Mouse (Mus musculus) hindbrain, postnatal 0 days (tissue): ENCODE measurements around the gene Pigb. TPM values are rescaled to one million over a fixed set of nuclear protein-coding genes. Genes with fewer than 3 reads are reported as not detected.
"Not testable (repeated sequence)": the region's sequence is repeated elsewhere in the genome, so short reads cannot be mapped to it uniquely, and the experiment has no call there.

Source experiments
- ATAC-seq: fragments of 200-750 bp; cut with Nextera tagmentation; 2 replicates; pipeline ENCODE4 v1.8.0; 2017; ENCODE audit warnings: mild to moderate bottlenecking, moderate TSS enrichment, moderate library complexity
- DNase-seq: peaks from one replicate; pipeline ENCODE4 v3.0.0-alpha.2; 2015; ENCODE audit warnings: low spot score
- H3K27ac ChIP-seq: fragments of 300-500 bp; sonication (generic); 2 replicates; pipeline ENCODE4 v1.5.1; 2014; ENCODE audit warnings: mild to moderate bottlenecking
- H3K27me3 ChIP-seq: fragments of 300-500 bp; sonication (generic); 2 replicates; pipeline ENCODE4 v1.6.1; 2014; ENCODE audit warnings: low read length, mixed read lengths; ENCODE audit not compliant: insufficient read depth
- H3K36me3 ChIP-seq: fragments of 300-500 bp; sonication (generic); 2 replicates; pipeline ENCODE4 v1.6.1; 2014; ENCODE audit warnings: low read length, mixed read lengths; ENCODE audit not compliant: insufficient read depth
- H3K4me1 ChIP-seq: fragments of 300-500 bp; sonication (generic); 2 replicates; pipeline ENCODE4 v1.6.1; 2014; ENCODE audit warnings: antibody characterized with exemption, low read length, mixed read lengths; ENCODE audit not compliant: insufficient read depth
- H3K4me2 ChIP-seq: fragments of 300-500 bp; sonication (generic); 2 replicates; pipeline ENCODE4 v1.6.1; 2014; ENCODE audit warnings: low read depth, mild to moderate bottlenecking, low read length, moderate library complexity, mixed read lengths
- H3K4me3 ChIP-seq: fragments of 300-500 bp; sonication (generic); 2 replicates; pipeline ENCODE4 v1.5.1; 2014; ENCODE audit warnings: low read length
- H3K9ac ChIP-seq: fragments of 300-500 bp; sonication (generic); replicated peaks from 2 replicates; pipeline ENCODE4 v1.6.1; 2014; ENCODE audit warnings: mild to moderate bottlenecking, low read length, moderate library complexity, mixed read lengths
- H3K9me3 ChIP-seq: fragments of 300-500 bp; sonication (generic); 2 replicates; pipeline ENCODE4 v1.6.1; 2016; ENCODE audit warnings: low read length, mixed read lengths
- CTCF ChIP-seq: IDR thresholded peaks from 2 replicates; pipeline ENCODE4 v1.5.1; 2016; ENCODE audit warnings: antibody characterized with exemption, control low read depth, low read depth
- WGBS: fragments of 180-500 bp; shearing (Covaris S2); extraction: QIAGEN DNeasy Blood & Tissue Kit; methylation state at CpG from one replicate; pipeline ENCODE4 v1.1.7; 2014; 5-methylcytosine and 5-hydroxymethylcytosine counted together
- polyA plus RNA-seq: library from polyadenylated mRNA; unstranded; fragments of >200 nt; fragmentation: Nextera tagmentation; extraction: Ambion mirVana; gene quantifications from 2 replicates; pipeline ENCODE4 v1.2.1, GENCODE M21; 2015
- total RNA-seq: library from RNA; depleted of rRNA; stranded (reverse); fragments of >200 nt; gene quantifications from 2 replicates; pipeline ENCODE4 v1.2.3, GENCODE M21; 2014

Gene Pigb
- total and polyA plus RNA-seq, 2 experiments from 2014 or later = 8.9 to 16.4 TPM

- DNase-seq (no peak), ATAC-seq (no peak)
- Histone ChIP-seq H3K4me1 (no peaks in the 10 kb centered on the region), H3K4me3 (no peak overlapping the region), H3K27me3 (no peaks in the 10 kb centered on the region), H3K4me2 (no peak overlapping the region), H3K9ac (no peak overlapping the region), H3K9me3 (no peaks in the 10 kb centered on the region), H3K27ac (no peak overlapping the region), H3K36me3 (no peaks in the 10 kb centered on the region)
- no peak for TF ChIP-seq CTCF
- WGBS = 35% methylated on average over 7 of the region's 7 CpGs
Measured at GRCm38 (mm10) chr9:73079801-73080325, 39.7 kb upstream of the Pigb start.

- H3K36me3 ChIP-seq, DNase-seq, H3K27me3 ChIP-seq, H3K9me3 ChIP-seq, H3K9ac ChIP-seq, H3K4me2 ChIP-seq, H3K4me1 ChIP-seq, ATAC-seq, H3K27ac ChIP-seq, H3K4me3 ChIP-seq: not testable (repeated sequence)
- WGBS = 87% methylated on average over 10 of the region's 12 CpGs
Measured at GRCm38 (mm10) chr9:73079349-73079748, 39.2 kb upstream of the Pigb start.

- H3K4me1 ChIP-seq = no peaks in the 10 kb centered on the region
- TF ChIP-seq CTCF = no peak
- H3K4me3 ChIP-seq = no peak overlapping the region
- no peaks in the 10 kb centered on the region for H3K36me3 ChIP-seq
- H3K27me3 ChIP-seq = no peaks in the 10 kb centered on the region
- H3K9ac ChIP-seq = no peak overlapping the region
- no peak overlapping the region for H3K4me2 ChIP-seq
- WGBS = 92% methylated on average over 5 of the region's 5 CpGs
- H3K9me3 ChIP-seq = 0 out of 2 replicates have a peak, but pooled peaks cover 2% of the 10 kb centered on the region
- H3K27ac ChIP-seq = no peak overlapping the region
- DNase-seq = no peak
- no peak for ATAC-seq
Measured at GRCm38 (mm10) chr9:73073169-73073568, 33.0 kb upstream of the Pigb start.

- Histone ChIP-seq H3K4me1 (no peaks in the 10 kb centered on the region), H3K9me3 (0 out of 2 replicates have a peak, but pooled peaks cover 2% of the 10 kb centered on the region), H3K4me3 (no peak overlapping the region), H3K27ac (no peak overlapping the region), H3K4me2 (no peak overlapping the region), H3K36me3 (no peaks in the 10 kb centered on the region), H3K9ac (no peak overlapping the region), H3K27me3 (no peaks in the 10 kb centered on the region)
- no peak for TF ChIP-seq CTCF
- 85% methylated on average over 8 of the region's 8 CpGs for WGBS
- no peak for DNase-seq
- ATAC-seq = no peak
Measured at GRCm38 (mm10) chr9:73072426-73072825, 32.2 kb upstream of the Pigb start.

GRCm38 (mm10) chr9:73070971-73071659 lies 30.9 kb upstream of the Pigb start:
- Histone ChIP-seq H3K9me3 (0 out of 2 replicates have a peak, but pooled peaks cover 2% of the 10 kb centered on the region), H3K27ac (no peak overlapping the region), H3K4me2 (no peak overlapping the region), H3K27me3 (no peaks in the 10 kb centered on the region), H3K9ac (no peak overlapping the region), H3K4me1 (no peaks in the 10 kb centered on the region), H3K36me3 (no peaks in the 10 kb centered on the region), H3K4me3 (no peak overlapping the region)
- DNase-seq (no peak), ATAC-seq (no peak)
- WGBS = 73% methylated on average over 10 of the region's 10 CpGs
- no peak for TF ChIP-seq CTCF

GRCm38 (mm10) chr9:73068688-73069087 lies 28.5 kb upstream of the Pigb start:
- ATAC-seq = no peak
- no peaks in the 10 kb centered on the region for H3K36me3 ChIP-seq
- H3K9ac ChIP-seq = no peak overlapping the region
- DNase-seq = no peak
- WGBS = 88% methylated on average over 6 of the region's 6 CpGs
- no peaks in the 10 kb centered on the region for H3K27me3 ChIP-seq
- H3K9me3 ChIP-seq = 0 out of 2 replicates have a peak, but pooled peaks cover 2% of the 10 kb centered on the region
- no peak overlapping the region for H3K4me2 ChIP-seq
- H3K4me1 ChIP-seq = no peaks in the 10 kb centered on the region
- no peak overlapping the region for H3K27ac ChIP-seq
- H3K4me3 ChIP-seq = no peak overlapping the region
- no peak for TF ChIP-seq CTCF

GRCm38 (mm10) chr9:73068230-73068679 lies 28.1 kb upstream of the Pigb start:
- ATAC-seq = no peak
- Histone ChIP-seq H3K4me1 (no peaks in the 10 kb centered on the region), H3K4me3 (no peak overlapping the region), H3K9ac (no peak overlapping the region), H3K4me2 (no peak overlapping the region), H3K27me3 (no peaks in the 10 kb centered on the region), H3K36me3 (no peaks in the 10 kb centered on the region), H3K9me3 (0 out of 2 replicates have a peak, but pooled peaks cover 2% of the 10 kb centered on the region), H3K27ac (no peak overlapping the region)
- TF ChIP-seq CTCF = no peak
- WGBS = 57% methylated on average over 6 of the region's 6 CpGs
- DNase-seq = no peak
